Mouse (Mus musculus): ENCODE results near the gene Ppp1r3a.
"Not testable (repeated sequence)": the region's sequence is repeated elsewhere in the genome, so short reads cannot be mapped to it uniquely, and the experiment has no call there.

The Ppp1r3a gene

DNA sequence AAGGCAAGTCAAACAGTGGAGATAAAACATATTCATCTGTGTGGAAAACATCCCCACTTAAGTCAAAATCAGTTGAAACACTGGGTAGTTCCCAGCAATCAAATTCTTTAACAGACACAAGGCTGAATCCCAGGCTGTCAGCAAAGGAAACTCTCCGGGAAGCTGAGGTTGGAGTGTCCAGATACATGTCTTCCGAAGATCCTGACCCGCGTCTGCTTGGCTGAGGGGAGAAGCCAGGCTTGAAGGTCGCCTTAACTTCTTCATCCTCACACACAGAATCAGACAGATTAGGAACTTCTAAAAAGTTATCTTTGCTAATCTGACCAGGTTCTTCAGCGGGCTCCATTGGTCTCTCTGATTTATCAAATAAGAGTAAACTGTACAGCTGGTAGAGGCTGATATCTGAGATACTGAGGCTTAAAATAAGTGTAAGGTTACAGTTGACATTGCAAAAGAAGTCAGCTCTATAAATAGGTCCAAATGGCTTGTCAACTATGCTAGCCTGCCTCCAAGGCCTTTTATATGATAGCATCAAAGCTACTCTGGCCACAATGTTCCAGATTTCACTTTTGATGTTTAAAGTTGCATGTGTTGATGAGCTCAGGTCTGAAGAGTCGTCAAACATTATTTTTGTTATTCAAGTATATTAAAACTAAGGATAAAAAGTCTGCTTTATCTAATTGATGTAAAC, at the start of gene Ppp1r3a:
Gene Ppp1r3a, minus strand, starts transcription at position 374 of the 691 bp plus-strand sequence.
- DNase-seq, result no peak

DNA sequence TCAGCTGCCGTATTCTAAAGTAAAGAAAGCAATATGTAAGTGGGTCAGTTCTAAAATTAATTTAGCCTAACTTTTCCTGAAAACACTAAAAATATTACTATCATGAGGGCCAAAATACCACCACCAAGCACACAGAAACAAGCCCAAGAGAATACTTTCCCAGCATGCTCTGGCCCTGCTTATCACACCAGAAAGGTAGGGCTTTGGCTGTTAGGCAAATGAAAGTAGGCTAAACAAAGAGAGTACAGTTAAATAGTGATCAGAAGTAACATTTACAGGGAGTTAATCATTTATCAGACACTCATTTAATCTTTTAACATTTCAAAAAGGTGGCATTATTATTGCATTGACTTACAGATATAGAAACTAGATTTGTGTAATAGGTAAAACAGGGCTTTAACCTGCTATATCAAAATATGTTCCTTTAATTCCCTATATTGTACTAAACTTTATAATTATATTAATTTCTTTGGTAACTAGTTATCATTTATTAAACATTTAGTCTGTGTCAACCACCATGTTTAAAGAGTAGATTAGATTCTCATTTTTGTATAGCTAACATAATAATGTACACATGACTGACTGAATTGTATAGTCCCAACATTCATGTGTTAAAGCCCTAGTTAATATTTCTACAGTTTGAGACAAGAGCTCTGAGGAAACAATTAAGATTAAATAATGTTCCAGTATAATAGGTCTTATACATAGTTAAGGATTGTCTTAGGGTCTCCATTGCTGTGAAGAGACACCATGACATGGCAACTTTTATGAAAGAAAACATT, 32.3 kb upstream of the Ppp1r3a start:
- DNase-seq, result no peak

DNA sequence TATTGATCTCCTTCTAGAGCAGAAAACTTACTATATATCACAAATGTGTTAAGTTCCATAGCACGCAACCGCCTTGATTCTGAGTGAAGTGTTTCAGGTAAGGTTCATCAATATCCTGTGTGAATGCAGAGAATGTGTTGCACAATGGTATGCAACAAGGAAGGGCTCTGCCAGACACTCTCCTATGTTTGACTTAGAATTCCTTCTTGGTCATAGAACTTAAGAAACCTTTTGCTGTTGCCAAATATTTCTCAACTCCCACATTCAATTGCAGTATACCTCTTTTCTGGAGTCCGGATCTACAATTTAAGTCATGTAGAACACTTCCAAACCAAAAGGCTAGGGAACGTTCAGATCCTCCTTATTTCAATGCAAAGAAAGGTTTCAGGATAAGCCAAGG, 22.8 kb upstream of the Ppp1r3a start:
- DNase-seq, result no peak

DNA sequence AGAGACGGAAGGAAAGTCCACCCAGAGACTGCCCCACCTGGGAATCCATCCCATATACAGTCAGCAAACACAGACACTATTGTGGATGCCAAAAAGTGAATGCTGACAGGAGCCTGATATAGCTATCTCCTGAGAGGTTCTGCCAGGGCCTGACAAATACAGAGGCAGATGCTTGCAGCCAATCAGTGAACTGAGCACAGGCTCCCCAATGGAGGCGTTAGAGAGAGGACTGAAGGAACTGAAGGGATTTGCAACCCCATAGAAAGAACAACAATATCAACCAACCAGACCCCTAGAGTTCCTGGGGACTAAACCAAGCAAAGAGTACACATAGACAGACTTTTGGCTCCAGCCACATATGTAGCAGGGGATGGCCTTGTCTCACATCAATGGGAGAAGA, 16.6 kb upstream of the Ppp1r3a start:
- no peak for DNase-seq

DNA sequence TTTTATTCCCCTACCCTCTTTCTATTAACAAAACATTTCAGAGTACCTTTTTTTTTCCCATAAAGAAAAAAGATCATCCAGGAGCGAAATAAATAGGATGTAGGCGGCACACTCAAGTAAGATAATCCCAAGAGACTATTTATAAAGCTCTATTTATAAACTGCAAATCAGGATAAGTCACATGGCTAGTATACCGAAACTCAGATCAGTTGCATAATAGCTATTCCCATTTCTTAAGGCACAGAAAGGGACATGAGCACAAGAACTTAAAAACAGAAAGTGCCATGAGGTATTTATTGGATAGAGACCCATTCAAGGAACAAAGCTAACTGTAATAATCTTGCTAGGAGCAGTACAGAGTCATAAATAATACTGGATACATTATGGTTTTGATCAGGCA, 2.4 kb upstream of the Ppp1r3a start:
- no peak for DNase-seq

DNA sequence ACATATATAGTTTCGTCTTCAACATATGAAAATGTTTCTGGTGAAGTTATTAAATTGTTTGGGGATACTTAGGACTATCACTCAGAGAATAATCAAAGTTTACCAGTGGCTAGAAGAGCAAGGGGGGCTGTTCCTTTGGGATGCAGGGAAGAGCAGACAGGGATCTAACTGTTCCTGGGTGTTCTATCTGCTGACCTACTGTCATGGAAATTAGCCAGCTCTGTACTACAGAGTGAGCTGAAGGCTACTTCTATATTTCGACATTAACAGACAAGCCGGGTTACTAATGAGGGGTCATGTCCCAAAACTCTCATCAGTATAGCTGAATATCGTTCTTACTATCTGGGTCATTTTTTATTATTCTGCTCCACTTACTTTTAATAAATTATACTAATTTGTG, 1.6 kb downstream of the Ppp1r3a start:
- DNase-seq, result no peak

DNA sequence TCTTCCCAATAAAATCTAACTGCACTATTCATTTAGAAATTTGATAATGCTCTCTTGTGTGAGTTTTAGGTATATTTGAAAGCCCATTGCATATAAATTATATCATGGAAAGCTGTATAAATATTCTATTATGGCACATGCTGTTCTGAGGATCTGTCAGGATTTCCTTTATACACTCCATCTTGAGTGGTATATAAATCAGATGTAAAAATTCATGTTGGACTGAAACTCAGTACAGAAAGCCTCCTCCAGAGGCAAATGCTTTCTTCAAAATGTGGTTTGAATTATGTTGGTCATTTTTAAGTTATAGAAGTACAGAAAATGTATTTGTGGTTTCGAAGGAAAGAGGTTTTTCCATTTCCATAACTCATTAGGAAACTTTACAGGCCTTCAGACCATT, 2.9 kb downstream of the Ppp1r3a start:
- no peak for DNase-seq

DNA sequence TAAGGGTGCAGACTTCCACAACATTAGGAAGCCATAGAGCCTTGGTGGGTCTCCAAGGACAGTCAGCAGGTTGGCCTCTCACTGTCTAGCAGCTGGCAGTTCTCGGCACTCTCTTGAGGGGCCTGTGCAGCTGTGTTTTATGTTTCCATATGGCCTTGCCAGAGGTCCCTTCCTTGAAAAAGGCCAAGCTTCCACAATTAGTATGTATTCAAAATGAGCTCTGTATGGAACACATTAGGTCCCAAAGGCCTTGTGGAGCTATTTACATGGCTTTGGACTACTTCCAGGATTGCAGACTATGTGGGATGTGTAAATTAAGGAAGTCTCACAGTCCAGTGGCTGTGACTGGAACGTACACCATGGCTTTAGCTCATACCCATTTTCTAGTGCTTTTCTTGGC, 8.1 kb downstream of the Ppp1r3a start:
- no peak for DNase-seq

DNA sequence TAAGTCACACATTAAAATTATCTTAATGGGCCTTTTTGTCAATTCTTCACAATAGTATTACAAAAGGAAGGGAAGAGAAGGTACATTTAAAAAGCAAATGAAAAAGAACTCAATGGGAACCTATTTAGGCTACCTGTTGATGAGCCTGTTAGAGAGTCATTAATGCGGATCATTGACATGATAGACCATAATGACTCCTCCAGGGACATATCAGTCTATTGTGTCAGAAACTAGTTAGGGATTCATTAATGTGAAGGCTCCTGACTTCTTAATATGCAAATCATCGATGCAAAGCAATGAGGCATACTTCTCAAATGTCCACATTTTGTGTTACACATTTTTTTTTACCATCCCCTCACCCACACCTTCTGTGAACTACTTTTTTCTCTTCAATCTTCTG, 19.1 kb downstream of the Ppp1r3a start:
- DNase-seq, result no peak

DNA sequence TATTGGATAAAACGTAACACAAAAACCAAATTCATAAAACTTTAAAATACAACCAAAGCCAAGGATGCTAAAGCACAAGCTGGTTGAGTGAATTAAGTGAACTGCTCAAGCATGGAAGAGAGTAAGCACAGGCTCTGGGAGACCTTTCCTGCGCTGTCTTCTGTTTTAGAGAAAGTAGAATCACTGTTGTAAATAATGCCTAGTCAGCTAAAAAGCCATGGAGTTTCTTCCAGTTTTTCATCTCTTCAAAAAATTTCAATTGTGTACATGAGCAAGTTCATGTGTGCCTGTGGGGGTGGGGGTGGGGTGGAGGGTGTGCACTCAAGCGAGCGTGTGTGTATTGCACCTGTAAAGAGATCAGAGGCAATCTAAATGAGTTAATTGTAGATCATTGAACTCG, 24.1 kb downstream of the Ppp1r3a start:
- no peak for DNase-seq

DNA sequence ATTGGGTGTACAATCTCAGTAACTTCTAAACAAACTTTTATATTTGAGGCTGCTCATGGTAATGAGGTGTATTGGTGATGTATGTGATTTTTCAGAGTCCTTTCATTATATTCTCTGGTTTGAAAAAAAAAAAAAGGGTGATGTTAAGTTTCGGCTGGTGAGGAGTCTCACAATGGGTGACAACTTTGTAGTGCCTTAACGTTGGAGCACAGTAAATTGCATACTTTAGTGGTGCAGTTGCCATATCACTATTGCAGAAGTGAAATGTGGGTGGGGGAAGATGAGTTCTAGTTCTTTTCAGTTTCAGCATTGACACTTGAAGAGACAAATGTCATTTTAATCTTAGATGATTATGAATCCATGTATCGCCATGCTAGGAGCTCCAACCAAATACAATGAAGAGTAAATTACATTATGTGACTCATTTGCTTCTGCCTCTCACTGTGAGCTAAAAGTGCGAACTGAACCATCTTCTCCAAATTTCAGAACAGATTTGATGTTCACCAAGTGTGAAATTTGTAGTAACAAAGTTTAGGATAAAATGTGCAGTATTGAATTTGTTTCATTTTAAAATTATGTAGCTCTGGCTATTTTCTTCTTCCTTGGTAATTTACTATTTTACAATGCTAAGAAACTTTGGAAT, 34.2 kb downstream of the Ppp1r3a start:
- no peak for DNase-seq

DNA sequence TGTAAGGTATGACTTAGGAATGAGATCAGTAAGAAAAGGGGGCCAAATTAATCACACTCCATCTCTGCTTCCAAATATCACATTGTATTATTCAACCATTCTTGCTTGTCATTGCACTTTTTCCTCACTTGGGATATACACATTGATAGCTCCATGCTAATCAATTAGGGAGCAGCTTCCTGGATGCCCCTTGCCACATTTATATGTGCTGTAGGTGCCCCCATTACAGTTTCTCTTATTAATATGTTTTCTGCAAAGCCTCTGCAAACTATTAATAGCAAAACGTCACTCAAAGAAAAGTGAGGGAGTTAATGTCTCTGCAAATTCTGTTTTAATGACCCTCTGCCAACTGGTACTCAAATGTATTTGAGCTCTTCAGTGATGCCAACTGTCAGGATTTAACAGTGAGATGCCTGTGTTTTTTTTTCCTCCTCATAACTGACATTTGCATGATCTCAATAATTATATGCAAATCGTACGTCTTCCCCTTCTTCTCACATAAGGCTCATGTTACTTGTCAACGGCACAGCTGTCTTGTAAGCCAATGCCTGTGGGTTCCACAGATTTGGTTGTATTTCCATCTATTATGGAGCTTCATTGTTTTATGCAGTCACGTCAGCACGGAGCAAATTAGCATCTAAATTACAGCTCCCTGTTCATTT, 34.8 kb downstream of the Ppp1r3a start:
- DNase-seq, result no peak

DNA sequence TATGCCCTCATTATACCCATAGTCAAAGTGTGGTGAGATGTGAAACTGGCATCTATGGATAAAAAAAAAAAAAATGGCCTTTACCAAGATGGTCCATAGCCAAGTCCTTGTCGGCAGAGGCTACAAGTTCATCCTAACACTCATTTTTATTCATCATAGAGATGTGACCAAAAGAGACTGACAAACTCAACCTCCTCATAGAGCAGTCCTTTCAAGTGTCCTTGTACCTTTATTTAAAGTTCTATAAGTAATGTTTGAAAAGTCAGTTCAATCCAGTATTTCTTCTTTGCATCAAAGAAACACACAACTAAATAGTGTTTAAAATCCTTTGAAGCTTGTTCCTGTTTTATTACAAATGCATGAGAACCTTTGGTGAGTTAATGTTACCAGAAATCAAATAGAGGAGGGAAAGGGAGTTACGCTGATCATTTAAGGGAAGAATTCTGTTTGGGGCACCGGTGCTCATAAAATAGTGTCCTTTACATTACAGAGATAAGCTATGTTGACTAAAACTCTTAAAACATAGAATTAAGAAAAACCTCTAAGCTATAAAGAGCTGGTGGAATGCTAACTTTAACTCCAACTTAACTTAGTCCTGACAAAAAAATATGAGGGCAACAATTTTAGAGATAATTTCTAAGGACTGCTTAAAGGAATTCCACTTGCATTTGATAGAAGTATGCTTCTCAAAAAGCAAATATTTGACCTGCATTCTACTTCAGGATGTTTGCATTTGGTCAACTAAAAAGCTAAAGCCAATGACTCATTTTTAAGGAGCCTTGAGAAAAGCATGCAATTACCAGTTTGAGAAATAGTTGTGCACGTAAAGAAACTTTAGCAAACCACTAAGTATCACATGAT, 39.7 kb downstream of the Ppp1r3a start:
- no peak for DNase-seq

DNA sequence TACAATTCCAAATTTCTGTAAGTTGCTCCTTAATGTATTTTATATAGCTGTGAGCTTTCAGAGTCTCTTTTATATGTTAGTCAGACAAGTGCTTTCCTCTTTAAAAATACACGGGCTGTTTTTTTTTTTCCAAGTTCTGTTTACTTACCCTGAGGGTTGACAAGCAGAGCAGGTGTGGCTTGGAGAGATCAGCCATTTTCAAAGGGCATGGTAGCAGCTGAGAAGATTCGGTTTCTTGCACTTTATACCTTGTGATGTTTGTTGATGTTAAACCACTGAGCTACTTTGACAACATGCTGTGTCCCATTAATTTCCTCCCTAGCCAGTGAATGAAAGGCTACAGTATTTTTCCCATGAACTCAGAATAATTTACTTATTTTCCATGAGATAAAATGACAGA, 42.9 kb downstream of the Ppp1r3a start:
- DNase-seq, result no peak

DNA sequence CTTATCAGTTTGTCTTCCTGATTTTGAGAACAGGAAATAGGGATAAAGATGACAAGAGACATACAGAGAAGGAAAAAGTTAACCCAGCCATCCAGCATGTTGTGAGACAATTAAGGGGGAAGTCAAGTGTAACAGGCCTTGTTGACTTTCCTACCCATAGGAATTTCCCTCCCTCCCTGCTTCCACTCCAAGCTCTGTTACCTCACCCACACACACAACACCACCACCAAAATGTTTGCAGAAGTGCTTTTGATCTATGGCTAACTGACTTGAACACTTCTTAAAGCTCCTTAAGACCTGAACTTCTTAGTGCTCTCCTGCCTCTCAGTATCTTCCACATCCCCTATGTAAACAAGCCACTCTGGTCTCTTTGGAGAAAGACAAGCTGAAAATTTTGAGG, 55.0 kb downstream of the Ppp1r3a start:
- DNase-seq, result no peak

DNA sequence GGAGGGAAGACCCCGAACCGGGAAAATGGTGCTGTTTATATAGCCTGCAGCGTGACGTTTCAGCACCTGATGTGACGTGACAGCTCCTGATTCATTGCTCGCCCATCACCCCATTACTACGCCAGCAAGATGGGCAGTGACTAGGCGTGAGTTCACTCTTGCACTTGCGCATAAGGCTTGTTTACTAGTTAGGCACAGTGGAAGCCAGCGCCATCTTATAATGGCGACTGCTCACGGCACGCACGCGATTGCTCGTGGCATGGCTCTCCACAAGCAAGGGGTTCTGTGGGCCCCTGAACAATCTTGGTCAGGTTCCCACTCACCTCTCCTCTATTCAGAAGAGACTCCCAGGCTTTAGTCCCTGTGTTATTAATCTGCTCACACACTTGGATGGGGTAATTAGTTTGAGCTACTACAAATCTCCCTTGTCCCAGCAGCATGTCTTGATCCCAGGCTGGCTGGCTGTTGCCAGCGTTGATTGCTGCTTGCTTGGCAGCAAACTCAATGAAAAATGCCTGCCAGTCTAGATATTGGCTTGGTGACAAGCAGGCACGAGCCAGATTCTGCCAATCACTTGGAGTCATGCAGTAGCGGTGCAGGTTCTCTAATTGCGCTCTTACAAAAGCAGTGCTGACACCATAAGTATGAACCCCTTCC, 75.7 kb downstream of the Ppp1r3a start:
- not testable (repeated sequence) for DNase-seq

DNA sequence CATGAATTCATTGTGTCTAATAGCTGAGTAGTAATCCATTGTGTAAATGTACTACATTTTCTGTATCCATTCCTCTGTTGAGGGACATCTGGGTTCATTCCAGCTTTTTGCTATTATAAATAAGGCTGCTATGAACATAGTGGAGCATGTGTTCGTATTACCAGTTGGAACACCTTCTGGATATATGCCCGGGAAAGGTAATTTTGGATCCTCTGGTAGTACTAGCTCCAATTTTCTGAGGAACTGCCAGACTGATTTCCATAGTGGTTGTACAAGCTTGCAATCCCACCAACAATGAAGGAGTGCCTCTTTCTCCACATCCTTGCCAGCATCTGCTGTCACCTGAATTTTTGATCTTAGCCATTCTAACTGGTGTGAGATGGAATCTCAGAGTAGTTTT, 86.1 kb downstream of the Ppp1r3a start:
- DNase-seq, result not testable (repeated sequence)

DNA sequence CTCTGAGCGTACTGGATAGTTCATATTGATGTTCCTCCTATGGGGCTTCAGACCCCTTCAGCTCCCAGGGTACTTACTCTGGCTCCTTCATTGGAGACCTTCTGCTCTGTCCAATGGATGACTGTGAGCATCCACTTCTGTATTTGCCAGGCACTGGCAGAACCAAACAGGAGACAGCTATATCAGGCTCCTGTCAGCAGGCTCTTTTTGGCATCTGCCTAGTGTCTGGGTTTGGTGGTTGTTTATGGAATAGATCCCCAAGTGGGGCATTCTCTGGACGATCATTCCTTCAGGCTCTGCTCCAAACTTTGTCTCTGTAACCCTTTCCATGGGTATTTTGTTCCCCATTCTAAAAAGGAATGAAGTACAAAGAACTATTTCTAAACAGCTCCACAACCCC, 87.4 kb downstream of the Ppp1r3a start:
- not testable (repeated sequence) for DNase-seq

All from thymus, adult 18-20 months (tissue).